9 mouse cellular contexts compared by ENCODE assay signal in genomic region chr9:56686339-56687144, GRCm38 (mm10).
DNase-seq lines count a peak whose midpoint lies in the region; ATAC-seq and TF ChIP-seq lines count a peak whose summit lies in the region.
"Had no signal": no experiment of that assay in that cellular context is flagged by ENCODE, and none has a peak within 500 bp of the region (broad histone marks: within the 10 kb centered on the region; RNA-seq: fewer than 3 reads in every experiment).

No protein-coding gene starts in this region.

- no peaks in the 10 kb centered on the region for H3K27me3 ChIP-seq in heart, embryonic 16.5 days (ENCODE audit: control insufficient read depth, insufficient read depth, low read length)
- H3K27me3 ChIP-seq in midbrain, embryonic 16.5 days (ENCODE audit: control insufficient read depth, insufficient read depth, low read depth, low read length), result no peaks in the 10 kb centered on the region
- H3K27me3 ChIP-seq: limb, embryonic 12.5 days had no signal

- DNase-seq in brain, embryonic 14.5 days (ENCODE audit: low read depth), result peak; percentile 80
- DNase-seq in embryo, embryonic 9.5 days (ENCODE audit: extremely low spot score), result peak; percentile 23
- DNase-seq in left cerebral cortex, adult 18-20 months (ENCODE audit: low spot score in 2 of 2), result peak; percentile 73 to 82
- no peak for DNase-seq in spleen, adult 12 weeks (ENCODE audit: low spot score)
- no peak for DNase-seq in spleen, adult 18-20 months
- DNase-seq in c-Kit-positive CD71-positive TER-119-positive erythroid progenitor cells, embryonic 14.5 days (ENCODE audit: low spot score), result no peak

- H3K36me3 ChIP-seq in heart, embryonic 16.5 days (ENCODE audit: control insufficient read depth, insufficient read depth), result no peaks in the 10 kb centered on the region
- no peaks in the 10 kb centered on the region for H3K36me3 ChIP-seq in midbrain, embryonic 16.5 days (ENCODE audit: control insufficient read depth, insufficient read depth, low read length)
- H3K36me3 ChIP-seq: limb, embryonic 12.5 days had no signal

- H3K4me2 ChIP-seq in heart, embryonic 16.5 days (ENCODE audit: low read depth, low read length), result no peak overlapping the region
- no peak overlapping the region for H3K4me2 ChIP-seq in midbrain, embryonic 16.5 days (ENCODE audit: low read length)
- H3K4me2 ChIP-seq: limb, embryonic 12.5 days had no signal

- peak overlapping the region; percentile 37 for H3K27ac ChIP-seq in heart, embryonic 16.5 days (ENCODE audit: low read length)
- H3K27ac ChIP-seq in midbrain, embryonic 16.5 days (ENCODE audit: low read length), result 0 out of 2 replicates have a peak overlapping the region, but pooled peaks have one; percentile 18
- H3K27ac ChIP-seq: limb, embryonic 12.5 days had no signal

- TF ChIP-seq CTCF in brain, embryonic 14.5 days (IDR thresholded peaks at IDR 0.05; ENCODE audit: borderline replicate concordance, extremely low read depth, insufficient read depth, insufficient read length), result no peak

- no peak for TF ChIP-seq POLR2A in brain, embryonic 14.5 days (IDR thresholded peaks at IDR 0.05; ENCODE audit: borderline replicate concordance, extremely low read depth, insufficient read depth, insufficient read length, poor library complexity, severe bottlenecking)

- WGBS in heart, embryonic 16.5 days, result 39% methylated on average over 14 of the region's 14 CpGs
- 63% methylated on average over 14 of the region's 14 CpGs for WGBS in midbrain, embryonic 16.5 days

- H3K9ac ChIP-seq in heart, embryonic 16.5 days (ENCODE audit: low read length), result no peak overlapping the region
- H3K9ac ChIP-seq in midbrain, embryonic 16.5 days (ENCODE audit: low read depth, low read length), result 0 out of 2 replicates have a peak overlapping the region, but pooled peaks have one; percentile 21
- H3K9ac ChIP-seq: limb, embryonic 12.5 days had no signal

- peak; percentile 77 for ATAC-seq in heart, embryonic 16.5 days (replicated peaks; ENCODE audit: extremely low read depth, insufficient read depth, low FRiP score)
- peak; percentile 81 for ATAC-seq in midbrain, embryonic 16.5 days

- H3K4me3 ChIP-seq in heart, embryonic 16.5 days (ENCODE audit: low read length), result no peak overlapping the region
- no peak overlapping the region for H3K4me3 ChIP-seq in midbrain, embryonic 16.5 days (ENCODE audit: low read depth, low read length)
- H3K4me3 ChIP-seq: limb, embryonic 12.5 days had no signal

- peaks cover 12% of the 10 kb centered on the region for H3K4me1 ChIP-seq in heart, embryonic 16.5 days (ENCODE audit: control insufficient read depth, insufficient read depth, low read length)
- peaks cover 18% of the 10 kb centered on the region for H3K4me1 ChIP-seq in midbrain, embryonic 16.5 days (ENCODE audit: control insufficient read depth, insufficient read depth, low read length)

- no peaks in the 10 kb centered on the region for H3K9me3 ChIP-seq in heart, embryonic 16.5 days (replicated peaks; ENCODE audit: control insufficient read depth, low read length)
- H3K9me3 ChIP-seq in midbrain, embryonic 16.5 days (replicated peaks; ENCODE audit: control insufficient read depth, low read length, poor library complexity, severe bottlenecking), result no peaks in the 10 kb centered on the region
- H3K9me3 ChIP-seq: limb, embryonic 12.5 days had no signal

Comparison
In these comparisons a context has a peak if more than half of its experiments do, and no peak if none do; other contexts are left out.
1. DNase-seq: peak in brain, embryonic 14.5 days (single experiment), embryo, embryonic 9.5 days (single experiment) and left cerebral cortex, adult 18-20 months (2 of 2); none in spleen, adult 12 weeks (single experiment), spleen, adult 18-20 months (0 of 2) and c-Kit-positive CD71-positive TER-119-positive erythroid progenitor cells, embryonic 14.5 days (single experiment).